In the genomic region with DNA sequence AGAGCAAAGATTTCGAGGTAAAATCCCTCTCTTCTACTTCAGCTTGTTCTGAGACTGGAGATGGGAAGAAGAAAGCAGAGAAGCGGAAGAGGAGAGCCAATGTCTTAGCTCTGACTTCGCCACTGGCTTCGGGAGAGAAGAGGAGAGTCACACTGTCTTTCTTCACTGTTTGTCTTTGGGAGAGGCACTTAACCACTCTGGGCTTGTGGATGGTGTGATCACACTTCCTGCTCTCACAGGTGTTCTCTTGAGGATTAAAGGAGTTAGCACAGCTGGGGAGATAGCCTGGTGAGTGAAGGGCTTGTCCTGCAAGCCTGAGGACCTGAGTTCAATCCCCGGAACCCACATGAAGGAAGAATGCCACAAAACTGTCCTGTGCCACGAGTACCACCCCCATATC, we compare ENCODE assay signal across 23 mouse cellular contexts. TPM values are rescaled to one million over a fixed set of nuclear protein-coding genes. Genes with fewer than 3 reads are reported as not detected.
DNase-seq lines count a peak whose midpoint lies in the region; ATAC-seq lines count a peak whose summit lies in the region.
"Had no signal": no experiment of that assay in that cellular context is flagged by ENCODE, and none has a peak within 500 bp of the region (broad histone marks: within the 10 kb centered on the region; RNA-seq: fewer than 3 reads in every experiment).

No protein-coding gene starts in this region.

- no peak overlapping the region for H3K4me2 ChIP-seq in heart, embryonic 16.5 days (ENCODE audit: low read depth, low read length)
- H3K4me2 ChIP-seq: heart, embryonic 12.5 days; heart, embryonic 15.5 days; hindbrain, embryonic 15.5 days; intestine, embryonic 15.5 days had no signal

- no peak for DNase-seq in heart, adult 11 months
- peak; percentile 60 for DNase-seq in thymus, postnatal 14 days
- DNase-seq in thymus, postnatal 4 days, result peak; percentile 51
- DNase-seq in layer of hippocampus, adult 9-10 months (ENCODE audit: low spot score), result no peak
- no peak for DNase-seq in adrenal gland, postnatal 4 days (ENCODE audit: low spot score in 2 of 2)
- DNase-seq: adrenal gland, postnatal 14 days; cerebellum, adult 11-12 months; cerebellum, adult 8-10 months; cerebellum, postnatal 10 days; cerebellum, postnatal 36 days; forebrain, postnatal 0 days; gastrocnemius, adult 2 months; gastrocnemius, postnatal 14 days; heart, adult 18-20 months; heart, postnatal 14 days; heart, postnatal 4 days had no signal

- no peak overlapping the region for H3K9ac ChIP-seq in heart, embryonic 16.5 days (ENCODE audit: low read length)
- H3K9ac ChIP-seq: forebrain, postnatal 0 days; heart, embryonic 12.5 days; heart, embryonic 15.5 days; hindbrain, embryonic 15.5 days; intestine, embryonic 15.5 days had no signal

- no peak overlapping the region; the same call in 1 of the 2 replicates for H3K27ac ChIP-seq in heart, embryonic 16.5 days (ENCODE audit: low read length)
- H3K27ac ChIP-seq: forebrain, embryonic 10.5 days; gastrocnemius, adult 2 months; heart, embryonic 15.5 days; hindbrain, embryonic 15.5 days; intestine, embryonic 15.5 days had no signal

- H3K9me3 ChIP-seq in heart, embryonic 16.5 days (replicated peaks; ENCODE audit: control insufficient read depth, low read length), result no peaks in the 10 kb centered on the region
- H3K9me3 ChIP-seq: forebrain, embryonic 10.5 days; heart, embryonic 12.5 days; heart, embryonic 15.5 days; hindbrain, embryonic 15.5 days; intestine, embryonic 15.5 days had no signal

- H3K4me3 ChIP-seq in heart, embryonic 16.5 days (ENCODE audit: low read length), result no peak overlapping the region
- H3K4me3 ChIP-seq: forebrain, embryonic 10.5 days; gastrocnemius, adult 2 months; heart, embryonic 12.5 days; heart, embryonic 15.5 days; hindbrain, embryonic 15.5 days; intestine, embryonic 15.5 days had no signal

- H3K4me1 ChIP-seq in heart, embryonic 16.5 days (ENCODE audit: control insufficient read depth, insufficient read depth, low read length), result no peaks in the 10 kb centered on the region
- H3K4me1 ChIP-seq: heart, embryonic 12.5 days; hindbrain, embryonic 15.5 days; intestine, embryonic 15.5 days had no signal

- 0 out of 2 replicates have a peak, but pooled peaks have one; percentile 16 for ATAC-seq in heart, embryonic 16.5 days (replicated peaks; ENCODE audit: extremely low read depth, insufficient read depth, low FRiP score)
- ATAC-seq: forebrain, embryonic 14.5 days; forebrain, postnatal 0 days; intestine, embryonic 15.5 days had no signal

- no peaks in the 10 kb centered on the region for H3K36me3 ChIP-seq in heart, embryonic 16.5 days (ENCODE audit: control insufficient read depth, insufficient read depth)
- H3K36me3 ChIP-seq: forebrain, embryonic 10.5 days; heart, embryonic 12.5 days; heart, embryonic 15.5 days; hindbrain, embryonic 15.5 days; intestine, embryonic 15.5 days had no signal

- no peaks in the 10 kb centered on the region for H3K27me3 ChIP-seq in heart, embryonic 16.5 days (ENCODE audit: control insufficient read depth, insufficient read depth, low read length)
- H3K27me3 ChIP-seq: heart, embryonic 12.5 days; heart, embryonic 15.5 days; hindbrain, embryonic 15.5 days; intestine, embryonic 15.5 days had no signal

- 71% methylated on average over 6 of the region's 6 CpGs for WGBS in heart, embryonic 16.5 days

RNA-seq across cellular contexts. Expression of a gene that starts 10.1 kb away (rescaled TPM):
- 29.0 and 65.0 TPM in 2 replicates for polyA plus RNA-seq in heart, embryonic 16.5 days (2015; fragmentation: Nextera tagmentation; extraction: Ambion mirVana)
- 10 to 100 TPM; 66.8 to 71.8 TPM for total RNA-seq in adrenal gland, postnatal 4 days (2021)

Comparison
In these comparisons a context has a peak if more than half of its experiments do, and no peak if none do; other contexts are left out.
1. DNase-seq: peak in thymus, postnatal 14 days (single experiment) and thymus, postnatal 4 days (single experiment); none in heart, adult 11 months (single experiment), layer of hippocampus, adult 9-10 months (single experiment) and adrenal gland, postnatal 4 days (0 of 2).